Mouse (Mus musculus) kidney, adult 2 months (tissue): ENCODE measurements around the gene Dusp2. TPM values are rescaled to one million over a fixed set of nuclear protein-coding genes. Genes with fewer than 3 reads are reported as not detected.

Experiments
- DNase-seq: peaks from one replicate; pipeline ENCODE4 v3.0.0; 2021
- H3K27ac ChIP-seq: fragments of 200-500 bp; 2 replicates; pipeline ENCODE4 v1.5.1; 2012; ENCODE audit warnings: low read depth, low read length, control low read depth, inconsistent platforms; ENCODE audit not compliant: insufficient read depth
- H3K27me3 ChIP-seq: fragments of 200-500 bp; replicated peaks from 2 replicates; pipeline ENCODE4 v1.6.1; 2012; ENCODE audit warnings: mild to moderate bottlenecking, moderate library complexity, low read length, inconsistent platforms; ENCODE audit not compliant: control insufficient read depth, insufficient read depth
- H3K36me3 ChIP-seq: fragments of 200-500 bp; 2 replicates; pipeline ENCODE4 v1.6.1; 2012; ENCODE audit warnings: mild to moderate bottlenecking, moderate library complexity, low read length, inconsistent platforms; ENCODE audit not compliant: control insufficient read depth, insufficient read depth
- H3K4me1 ChIP-seq: fragments of 200-500 bp; 2 replicates; pipeline ENCODE4 v1.6.1; 2011; ENCODE audit warnings: low read length; ENCODE audit not compliant: control insufficient read depth, insufficient read depth
- H3K4me3 ChIP-seq: fragments of 200-500 bp; 2 replicates; pipeline ENCODE4 v1.5.1; 2011; ENCODE audit warnings: mild to moderate bottlenecking, low read depth, low read length, control low read depth; ENCODE audit not compliant: insufficient read depth
- CTCF ChIP-seq: fragments of 200-500 bp; conservative IDR thresholded peaks from 2 replicates; pipeline ENCODE4 v1.5.1; 2011; ENCODE audit warnings: low read depth, mild to moderate bottlenecking, control low read depth, low read length, moderate library complexity, mixed read lengths; ENCODE audit not compliant: insufficient read depth, insufficient read length
- POLR2A ChIP-seq: fragments of 200-500 bp; IDR thresholded peaks from one replicate; pipeline ENCODE4 v1.6.1; 2011; ENCODE audit warnings: low read depth, low read length, control low read depth
- WGBS: fragments of 180-500 bp; shearing (Covaris S2); methylation state at CpG from one replicate; pipeline ENCODE4 v1.1.7; 2018; 5-methylcytosine and 5-hydroxymethylcytosine counted together
- polyA plus RNA-seq: library from polyadenylated mRNA; depleted of rRNA; stranded (reverse); fragments of >200 nt; gene quantifications from 2 replicates; pipeline ENCODE4 v1.2.3, GENCODE M21; 2012

Gene Dusp2
- polyA plus RNA-seq, 1 experiment: 5.7 TPM

DNA sequence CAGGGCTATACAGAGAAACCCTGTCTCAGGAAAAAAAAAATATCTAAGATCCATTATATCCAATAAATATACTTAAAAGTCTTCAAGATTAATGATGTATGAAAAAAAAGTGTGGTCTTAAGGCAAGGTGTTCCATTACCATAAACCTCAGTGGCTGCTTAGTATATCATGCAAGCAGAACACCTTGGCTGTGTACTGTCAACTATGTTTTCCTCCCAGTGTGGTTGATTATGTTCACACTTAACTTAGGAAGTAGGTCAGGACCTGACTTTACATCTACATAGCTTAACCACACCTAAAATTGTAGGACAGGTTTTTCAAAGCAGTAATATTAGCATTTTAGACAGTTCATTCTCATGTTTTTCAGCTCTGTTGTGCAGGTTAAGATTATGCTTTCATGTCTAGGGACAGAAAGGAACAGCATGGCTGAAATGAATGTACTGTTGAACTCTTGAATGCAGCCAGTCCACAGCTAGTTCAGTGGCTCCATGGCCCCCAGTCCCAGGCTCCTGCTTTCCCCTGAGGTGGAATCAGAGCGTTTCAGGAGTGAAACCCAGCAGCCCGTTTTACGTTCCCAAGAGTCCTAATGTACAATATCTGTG is 31.2 kb upstream of the Dusp2 start:
- H3K27me3 ChIP-seq: no peaks in the 10 kb centered on the region
- H3K4me3 ChIP-seq: no peak overlapping the region
- no peak overlapping the region for H3K27ac ChIP-seq
- WGBS: 68% methylated on average over 3 of the region's 3 CpGs
- no peaks in the 10 kb centered on the region for H3K4me1 ChIP-seq
- no peak for DNase-seq
- TF ChIP-seq POLR2A: no peak
- TF ChIP-seq CTCF: no peak
- peaks cover 3% of the 10 kb centered on the region for H3K36me3 ChIP-seq

DNA sequence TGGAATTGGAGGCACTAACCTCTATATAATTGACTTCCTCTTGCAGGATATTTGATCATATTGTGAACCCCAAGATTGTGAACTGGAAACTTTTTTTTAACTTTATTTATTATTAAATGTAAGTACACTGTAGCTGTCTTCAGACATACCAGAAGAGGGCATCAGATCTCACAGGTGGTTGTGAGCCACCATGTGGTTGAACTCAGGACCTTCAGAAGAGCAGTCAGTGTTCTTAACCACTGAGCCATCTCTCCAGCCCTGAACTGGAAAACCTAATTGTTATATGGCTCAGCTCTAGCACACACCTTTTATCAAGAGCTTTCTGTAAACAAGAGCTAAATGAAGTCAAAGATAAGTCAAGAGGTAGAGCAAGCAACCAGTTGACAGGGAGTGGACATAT is 29.8 kb upstream of the Dusp2 start:
- Histone ChIP-seq H3K27me3 (no peaks in the 10 kb centered on the region), H3K4me3 (no peak overlapping the region), H3K4me1 (no peaks in the 10 kb centered on the region), H3K36me3 (no peaks in the 10 kb centered on the region), H3K27ac (no peak overlapping the region)
- TF ChIP-seq CTCF: 0 out of 2 replicates have a peak, but pooled peaks have one; percentile 18
- no peak for TF ChIP-seq POLR2A
- DNase-seq: no peak

DNA sequence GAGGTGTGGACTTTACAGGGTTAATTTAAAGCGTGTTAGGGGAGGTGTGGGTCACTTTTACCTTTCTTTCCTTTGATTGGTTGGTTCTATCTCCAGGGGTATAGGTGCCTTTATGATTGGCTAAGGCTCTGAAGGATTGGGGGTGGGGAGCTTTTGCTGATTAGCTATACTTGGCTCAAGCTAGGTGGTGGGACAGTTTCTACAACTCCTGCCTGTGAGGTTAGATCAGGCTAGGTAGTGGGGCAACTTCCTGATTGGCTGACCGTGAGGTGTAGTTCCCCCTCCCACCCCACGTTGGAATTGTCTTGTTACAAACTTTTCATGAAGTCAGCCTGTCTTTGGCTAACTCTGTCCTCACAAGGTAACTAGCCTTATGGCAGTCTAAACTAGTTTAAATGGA is 28.8 kb upstream of the Dusp2 start:
- DNase-seq: no peak
- 58% methylated on average over 3 of the region's 3 CpGs for WGBS
- no peaks in the 10 kb centered on the region for H3K36me3 ChIP-seq
- no peak overlapping the region for H3K4me3 ChIP-seq
- H3K27ac ChIP-seq: no peak overlapping the region
- H3K4me1 ChIP-seq: no peaks in the 10 kb centered on the region
- no peaks in the 10 kb centered on the region for H3K27me3 ChIP-seq
- no peak for TF ChIP-seq POLR2A
- TF ChIP-seq CTCF: no peak

DNA sequence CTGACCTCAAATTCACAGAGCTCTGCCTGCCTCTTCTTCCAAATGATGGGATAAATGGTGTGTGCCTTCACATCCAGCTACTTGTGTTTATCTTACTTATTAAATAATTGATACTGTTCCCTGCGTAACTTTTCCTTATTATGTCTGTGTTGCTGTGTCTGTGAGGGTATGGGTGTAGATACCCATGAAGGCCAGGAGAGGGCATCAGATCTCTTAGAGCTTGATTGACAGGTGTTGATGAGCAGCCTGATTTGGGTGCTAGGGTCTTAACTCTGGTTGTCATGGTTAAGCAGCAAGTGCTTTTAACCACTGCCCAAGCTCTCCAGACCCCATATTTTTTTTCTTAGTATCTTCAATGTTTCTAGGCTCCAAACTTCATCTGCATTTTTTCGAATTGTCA is 27.3 kb upstream of the Dusp2 start:
- H3K36me3 ChIP-seq: no peaks in the 10 kb centered on the region
- no peak overlapping the region for H3K27ac ChIP-seq
- no peak overlapping the region for H3K4me3 ChIP-seq
- peak; percentile 49 for TF ChIP-seq CTCF
- TF ChIP-seq POLR2A: no peak
- H3K27me3 ChIP-seq: no peaks in the 10 kb centered on the region
- peak; percentile 25 for DNase-seq
- 90% methylated on average over 2 of the region's 2 CpGs for WGBS
- H3K4me1 ChIP-seq: no peaks in the 10 kb centered on the region

DNA sequence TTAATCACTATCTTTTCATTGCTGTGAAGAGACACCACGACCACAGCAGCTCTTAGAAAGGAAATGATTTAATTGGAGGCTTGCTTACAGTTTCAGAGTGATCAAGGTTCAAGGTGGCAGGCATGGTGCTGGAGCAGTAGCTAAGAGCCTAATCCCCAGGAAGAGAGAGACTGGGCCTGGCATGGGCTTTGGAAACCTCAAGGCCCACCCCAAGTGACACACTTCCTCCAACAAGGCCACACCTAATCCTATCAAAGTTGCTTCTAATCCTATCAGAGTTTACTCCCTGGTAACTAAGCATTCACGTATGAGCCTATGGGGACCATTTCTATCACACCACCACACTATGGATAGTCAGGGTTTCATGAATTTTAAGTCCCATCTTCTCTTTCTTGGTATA is 25.7 kb upstream of the Dusp2 start:
- Histone ChIP-seq H3K4me1 (no peaks in the 10 kb centered on the region), H3K27me3 (no peaks in the 10 kb centered on the region), H3K4me3 (no peak overlapping the region), H3K36me3 (no peaks in the 10 kb centered on the region), H3K27ac (no peak overlapping the region)
- 45% methylated on average over 2 of the region's 2 CpGs for WGBS
- DNase-seq: no peak
- TF ChIP-seq CTCF: no peak
- no peak for TF ChIP-seq POLR2A

DNA sequence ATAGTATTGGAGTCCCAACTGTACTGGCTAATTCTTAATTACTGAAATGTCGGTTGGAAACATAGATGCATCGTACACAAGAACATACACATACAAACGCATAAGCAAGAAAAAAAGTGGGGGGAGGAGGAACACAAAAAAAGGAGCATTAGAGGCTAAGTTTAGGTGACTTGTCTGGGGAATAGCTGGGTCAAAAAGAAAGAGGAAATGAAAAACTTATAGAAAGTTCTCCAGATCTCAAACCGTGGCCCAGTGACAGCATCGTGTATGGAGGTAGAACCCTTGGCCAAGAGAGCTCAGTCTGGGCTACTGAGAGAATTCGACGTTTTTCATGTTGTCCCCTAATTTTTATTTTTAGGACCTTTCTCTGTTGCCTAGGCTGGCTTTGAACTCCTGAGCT is 25.3 kb upstream of the Dusp2 start:
- 90% methylated on average over 7 of the region's 7 CpGs for WGBS
- no peak for TF ChIP-seq CTCF
- TF ChIP-seq POLR2A: no peak
- H3K27ac ChIP-seq: no peak overlapping the region
- H3K4me1 ChIP-seq: no peaks in the 10 kb centered on the region
- H3K36me3 ChIP-seq: no peaks in the 10 kb centered on the region
- no peak overlapping the region for H3K4me3 ChIP-seq
- DNase-seq: no peak
- H3K27me3 ChIP-seq: no peaks in the 10 kb centered on the region

DNA sequence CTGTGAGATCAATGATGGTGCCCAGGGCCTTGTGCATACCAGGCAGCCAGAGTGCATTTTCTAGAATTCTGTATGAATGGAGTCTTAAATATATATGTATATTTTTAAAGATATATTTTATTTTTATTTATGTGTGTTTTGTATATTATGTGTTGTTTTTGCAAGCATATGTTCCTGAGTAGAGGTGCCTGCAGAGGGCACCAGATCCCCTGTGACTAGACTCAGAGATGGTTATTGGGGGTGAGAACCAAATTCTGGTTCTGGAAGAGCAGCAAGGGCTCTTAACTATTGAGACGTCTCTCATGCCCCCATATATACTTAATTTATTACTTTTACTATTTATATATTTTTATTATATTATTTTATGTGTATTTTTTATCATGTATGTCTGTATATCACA is 24.8 kb upstream of the Dusp2 start:
- Histone ChIP-seq H3K36me3 (no peaks in the 10 kb centered on the region), H3K27me3 (no peaks in the 10 kb centered on the region), H3K4me1 (no peaks in the 10 kb centered on the region), H3K27ac (no peak overlapping the region), H3K4me3 (no peak overlapping the region)
- 89% methylated on average over 1 of the region's 1 CpGs for WGBS
- no peak for TF ChIP-seq CTCF
- TF ChIP-seq POLR2A: no peak
- DNase-seq: no peak

DNA sequence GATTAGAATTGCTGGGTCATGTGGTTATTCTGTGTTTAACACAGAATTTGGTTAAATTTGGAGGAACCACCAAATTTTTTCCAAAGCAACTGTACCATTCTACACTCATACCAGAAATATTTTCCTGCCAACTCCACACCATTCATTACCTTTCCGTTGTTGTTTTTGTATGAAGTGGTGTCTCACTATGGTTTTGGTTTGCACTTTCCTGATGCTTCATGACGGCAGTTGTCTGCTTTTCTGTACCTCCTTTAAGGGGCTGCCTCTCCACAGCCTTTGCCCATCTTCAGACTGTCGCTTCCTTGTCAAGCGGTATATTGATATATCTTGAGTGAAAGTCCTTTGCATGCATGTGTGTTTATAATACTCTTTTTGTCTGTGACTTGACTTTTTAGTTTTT is 23.2 kb upstream of the Dusp2 start:
- no peak for DNase-seq
- WGBS: 96% methylated on average over 4 of the region's 4 CpGs
- Histone ChIP-seq H3K4me3 (no peak overlapping the region), H3K4me1 (no peaks in the 10 kb centered on the region), H3K27ac (no peak overlapping the region), H3K36me3 (no peaks in the 10 kb centered on the region), H3K27me3 (no peaks in the 10 kb centered on the region)
- no peak for TF ChIP-seq CTCF
- no peak for TF ChIP-seq POLR2A
